ENCODE assay signal across 8 mouse cellular contexts in genomic region chr2:152413765-152414584, GRCm38 (mm10). TPM values are rescaled to one million over a fixed set of nuclear protein-coding genes. Genes with fewer than 3 reads are reported as not detected.
DNase-seq lines count a peak whose midpoint lies in the region; ATAC-seq and TF ChIP-seq lines count a peak whose summit lies in the region.
"Had no signal": no experiment of that assay in that cellular context is flagged by ENCODE, and none has a peak within 500 bp of the region (broad histone marks: within the 10 kb centered on the region; RNA-seq: fewer than 3 reads in every experiment).

No protein-coding gene starts in this region.

- TF ChIP-seq CTCF in forebrain, postnatal 0 days (IDR thresholded peaks at IDR 0.05; ENCODE audit: low read depth), result no peak
- no peak for TF ChIP-seq CTCF in small intestine, adult 2 months (IDR thresholded peaks at IDR 0.05; ENCODE audit: extremely low read depth, insufficient read length, insufficient replicate concordance, low read depth, low read length)

- peak; percentile 19 for ATAC-seq in forebrain, postnatal 0 days
- no peak; the same call in 1 of the 2 replicates for ATAC-seq in lung, embryonic 16.5 days (ENCODE audit: low read depth)

- peak overlapping the region; percentile 86 for H3K4me3 ChIP-seq in forebrain, postnatal 0 days (ENCODE audit: low read depth, low read length)
- H3K4me3 ChIP-seq in lung, embryonic 16.5 days (ENCODE audit: low read length), result peak overlapping the region; percentile 68
- peak overlapping the region; percentile 73 for H3K4me3 ChIP-seq in small intestine, adult 2 months (ENCODE audit: low read depth, low read length)

- peak overlapping the region; percentile 90 for H3K9ac ChIP-seq in forebrain, postnatal 0 days
- peak overlapping the region; percentile 100 for H3K9ac ChIP-seq in lung, embryonic 16.5 days (ENCODE audit: low read length)

- DNase-seq in thymus, postnatal 14 days, result peak; percentile 28
- DNase-seq in thymus, adult 18-20 months, result no peak
- peak; percentile 51 for DNase-seq in cerebellum, adult 8-10 months
- no peak for DNase-seq in forebrain, postnatal 0 days
- peak; percentile 40 for DNase-seq in kidney, adult 9 months

- peaks cover 25% of the 10 kb centered on the region for H3K4me1 ChIP-seq in forebrain, postnatal 0 days (ENCODE audit: insufficient read depth)
- H3K4me1 ChIP-seq in lung, embryonic 16.5 days (replicated peaks; ENCODE audit: control insufficient read depth, insufficient read depth, low read length), result peaks cover 32% of the 10 kb centered on the region
- no peaks in the 10 kb centered on the region for H3K4me1 ChIP-seq in small intestine, adult 2 months (ENCODE audit: control insufficient read depth, insufficient read depth, insufficient read length, low read length)

- H3K9me3 ChIP-seq in forebrain, postnatal 0 days (ENCODE audit: low read length), result no peaks in the 10 kb centered on the region
- H3K9me3 ChIP-seq in lung, embryonic 16.5 days (ENCODE audit: control insufficient read depth, low read length), result peaks cover 6% of the 10 kb centered on the region; the same call in 1 of the 2 replicates

- no peaks in the 10 kb centered on the region for H3K36me3 ChIP-seq in forebrain, postnatal 0 days (ENCODE audit: insufficient read depth)
- H3K36me3 ChIP-seq in lung, embryonic 16.5 days (ENCODE audit: control insufficient read depth, insufficient read depth, low read length), result no peaks in the 10 kb centered on the region
- no peaks in the 10 kb centered on the region for H3K36me3 ChIP-seq in small intestine, adult 2 months (ENCODE audit: control insufficient read depth, insufficient read depth, low read length)

- peak overlapping the region; percentile 72 for H3K4me2 ChIP-seq in forebrain, postnatal 0 days (ENCODE audit: low read depth)
- peak overlapping the region; percentile 88 for H3K4me2 ChIP-seq in lung, embryonic 16.5 days (ENCODE audit: low read depth, low read length)

- H3K27me3 ChIP-seq in forebrain, postnatal 0 days (ENCODE audit: insufficient read depth, low read length), result no peaks in the 10 kb centered on the region
- H3K27me3 ChIP-seq in lung, embryonic 16.5 days (ENCODE audit: control insufficient read depth, insufficient read depth, low read depth, low read length), result no peaks in the 10 kb centered on the region
- peaks cover 16% of the 10 kb centered on the region for H3K27me3 ChIP-seq in small intestine, adult 2 months (ENCODE audit: control insufficient read depth, insufficient read depth, low read length)

- WGBS in forebrain, postnatal 0 days, result 2% methylated on average over 84 of the region's 86 CpGs
- WGBS in lung, embryonic 16.5 days, result under 1% methylated on average over 76 of the region's 86 CpGs
- WGBS in small intestine, adult 2 months, result 8% methylated on average over 86 of the region's 86 CpGs

- H3K27ac ChIP-seq in forebrain, postnatal 0 days (ENCODE audit: low read depth, low read length), result peak overlapping the region; percentile 95
- peak overlapping the region; percentile 100 for H3K27ac ChIP-seq in lung, embryonic 16.5 days (ENCODE audit: low read length)
- peak overlapping the region; percentile 8; the same call in 1 of the 2 replicates for H3K27ac ChIP-seq in small intestine, adult 2 months (ENCODE audit: insufficient read depth, low read depth, low read length)

- TF ChIP-seq POLR2A in small intestine, adult 2 months (IDR thresholded peaks at IDR 0.05; ENCODE audit: low read depth, low read length), result no peak

RNA-seq across cellular contexts. Expression of gene Zcchc3, which starts 0.9 kb away (rescaled TPM):
- total RNA-seq in forebrain, postnatal 0 days (2014; rRNA removed), result 10.5 and 16.4 TPM in 2 replicates
- polyA plus RNA-seq in forebrain, postnatal 0 days (2015; fragmentation: Nextera tagmentation; extraction: Ambion mirVana), result 13.5 and 15.4 TPM in 2 replicates
- polyA plus RNA-seq in lung, embryonic 16.5 days (2015; fragmentation: Nextera tagmentation; extraction: Ambion mirVana), result 22.2 and 25.9 TPM in 2 replicates
- 0.77 and 1.9 TPM in 2 replicates for polyA plus RNA-seq in small intestine, adult 2 months (2012; rRNA removed)

RNA-seq across cellular contexts. Expression of gene 6820408C15Rik, which starts 1.4 kb away (rescaled TPM):
- 2.3 and 5.0 TPM in 2 replicates for total RNA-seq in forebrain, postnatal 0 days (2014; rRNA removed)
- 5.6 and 6.4 TPM in 2 replicates for polyA plus RNA-seq in forebrain, postnatal 0 days (2015; fragmentation: Nextera tagmentation; extraction: Ambion mirVana)
- polyA plus RNA-seq in lung, embryonic 16.5 days (2015; fragmentation: Nextera tagmentation; extraction: Ambion mirVana), result 8.5 and 10.5 TPM in 2 replicates
- polyA plus RNA-seq in small intestine, adult 2 months (2012; rRNA removed), result not detected in 2 replicates
- total RNA-seq: neutrophil, adult 5-6 weeks had no signal

RNA-seq across cellular contexts. Expression of gene Sox12, which starts 16.1 kb away (rescaled TPM):
- total RNA-seq in forebrain, postnatal 0 days (2014; rRNA removed), result 47.1 and 47.8 TPM in 2 replicates
- polyA plus RNA-seq in forebrain, postnatal 0 days (2015; fragmentation: Nextera tagmentation; extraction: Ambion mirVana), result 10.0 and 11.9 TPM in 2 replicates
- 7.4 and 8.1 TPM in 2 replicates for polyA plus RNA-seq in lung, embryonic 16.5 days (2015; fragmentation: Nextera tagmentation; extraction: Ambion mirVana)
- polyA plus RNA-seq in small intestine, adult 2 months (2012; rRNA removed), result 1.8 and 3.2 TPM in 2 replicates

RNA-seq across cellular contexts. Expression of gene Nrsn2, which starts 37.5 kb away (rescaled TPM):
- total RNA-seq in forebrain, postnatal 0 days (2014; rRNA removed), result 30.9 and 43.7 TPM in 2 replicates
- 32.0 and 52.1 TPM in 2 replicates for polyA plus RNA-seq in forebrain, postnatal 0 days (2015; fragmentation: Nextera tagmentation; extraction: Ambion mirVana)
- polyA plus RNA-seq in lung, embryonic 16.5 days (2015; fragmentation: Nextera tagmentation; extraction: Ambion mirVana), result 0.40 and 0.62 TPM in 2 replicates
- polyA plus RNA-seq in small intestine, adult 2 months (2012; rRNA removed), result 0.36 and 0.51 TPM in 2 replicates
- total RNA-seq: neutrophil, adult 5-6 weeks had no signal

RNA-seq across cellular contexts. Expression of gene Defb23, which starts 50.4 kb away (rescaled TPM):
- total RNA-seq in forebrain, postnatal 0 days (2014; rRNA removed), result not detected in 2 replicates
- not detected in 2 replicates for polyA plus RNA-seq in forebrain, postnatal 0 days (2015; fragmentation: Nextera tagmentation; extraction: Ambion mirVana)
- polyA plus RNA-seq in lung, embryonic 16.5 days (2015; fragmentation: Nextera tagmentation; extraction: Ambion mirVana), result not detected in 2 replicates
- not detected in 2 replicates for polyA plus RNA-seq in small intestine, adult 2 months (2012; rRNA removed)
- total RNA-seq: neutrophil, adult 5-6 weeks had no signal

Comparison
In these comparisons a context has a peak if more than half of its experiments do, and no peak if none do; other contexts are left out.
1. DNase-seq: peak in thymus, postnatal 14 days (single experiment), cerebellum, adult 8-10 months (single experiment) and kidney, adult 9 months (single experiment); none in thymus, adult 18-20 months (0 of 2) and forebrain, postnatal 0 days (single experiment).
2. H3K27ac ChIP-seq: peak in every context shown above with its lines; median percentile 100 in lung, embryonic 16.5 days; 95 in forebrain, postnatal 0 days; 8 in small intestine, adult 2 months.
3. Peak in every context shown above with its lines, with median percentiles within 50 percentile points of each other: H3K4me3 ChIP-seq.